Mouse (Mus musculus) heart, postnatal 0 days (tissue): ENCODE measurements around the gene Hcn2. TPM values are rescaled to one million over a fixed set of nuclear protein-coding genes. Genes with fewer than 3 reads are reported as not detected.
"Not testable (repeated sequence)": the region's sequence is repeated elsewhere in the genome, so short reads cannot be mapped to it uniquely, and the experiment has no call there.

Experiments used
- ATAC-seq: fragments of 200-750 bp; cut with Nextera tagmentation; 2 replicates; pipeline ENCODE4 v1.8.0; 2017; ENCODE audit warnings: low read depth, moderate number of reproducible peaks, moderate library complexity; ENCODE audit not compliant: insufficient read depth
- DNase-seq: peaks from one replicate; pipeline ENCODE4 v3.0.0-alpha.2; 2016; ENCODE audit warnings: low spot score
- H3K27ac ChIP-seq: fragments of 300-500 bp; sonication (generic); 2 replicates; pipeline ENCODE4 v1.5.1; 2014; ENCODE audit warnings: low read depth, mild to moderate bottlenecking
- H3K27me3 ChIP-seq: fragments of 300-500 bp; sonication (generic); 2 replicates; pipeline ENCODE4 v1.6.1; 2014; ENCODE audit warnings: low read length, mixed read lengths; ENCODE audit not compliant: control insufficient read depth, insufficient read depth
- H3K36me3 ChIP-seq: fragments of 300-500 bp; sonication (generic); replicated peaks from 2 replicates; pipeline ENCODE4 v1.6.1; 2014; ENCODE audit warnings: low read length, mixed read lengths; ENCODE audit not compliant: control insufficient read depth, insufficient read depth
- H3K4me1 ChIP-seq: fragments of 300-500 bp; sonication (generic); 2 replicates; pipeline ENCODE4 v1.6.1; 2014; ENCODE audit warnings: antibody characterized with exemption; ENCODE audit not compliant: control insufficient read depth, insufficient read depth
- H3K4me2 ChIP-seq: fragments of 300-500 bp; sonication (generic); 2 replicates; pipeline ENCODE4 v1.6.1; 2014; ENCODE audit warnings: low read depth, mild to moderate bottlenecking, low read length, moderate library complexity
- H3K4me3 ChIP-seq: fragments of 300-500 bp; sonication (generic); 2 replicates; pipeline ENCODE4 v1.5.1; 2014; ENCODE audit warnings: low read depth, low read length
- H3K9ac ChIP-seq: fragments of 300-500 bp; sonication (generic); replicated peaks from 2 replicates; pipeline ENCODE4 v1.6.1; 2014; ENCODE audit warnings: low read depth, low read length, mixed read lengths
- H3K9me3 ChIP-seq: fragments of 300-500 bp; sonication (generic); replicated peaks from 2 replicates; pipeline ENCODE4 v1.6.1; 2016; ENCODE audit warnings: low read length; ENCODE audit not compliant: control insufficient read depth
- CTCF ChIP-seq: IDR thresholded peaks from 2 replicates; pipeline ENCODE4 v1.5.1; 2016; ENCODE audit warnings: antibody characterized with exemption, control low read depth, low read depth
- EP300 ChIP-seq: IDR thresholded peaks from 2 replicates; pipeline ENCODE4 v1.6.1; 2016; ENCODE audit warnings: antibody characterized with exemption, low read depth
- WGBS: fragments of 180-500 bp; shearing (Covaris S2); extraction: QIAGEN DNeasy Blood & Tissue Kit; methylation state at CpG from one replicate; pipeline ENCODE4 v1.1.7; 2014; 5-methylcytosine and 5-hydroxymethylcytosine counted together
- polyA plus RNA-seq: library from polyadenylated mRNA; unstranded; fragments of >200 nt; fragmentation: Nextera tagmentation; extraction: Ambion mirVana; gene quantifications from 2 replicates; pipeline ENCODE4 v1.2.1, GENCODE M21; 2015
- total RNA-seq: library from RNA; depleted of rRNA; stranded (reverse); fragments of >200 nt; gene quantifications from 2 replicates; pipeline ENCODE4 v1.2.3, GENCODE M21; 2014; ENCODE audit warnings: low replicate concordance

Hcn2 gene
- total and polyA plus RNA-seq, 2 experiments from 2014 or later = 0.45 to 3.5 TPM

DNA sequence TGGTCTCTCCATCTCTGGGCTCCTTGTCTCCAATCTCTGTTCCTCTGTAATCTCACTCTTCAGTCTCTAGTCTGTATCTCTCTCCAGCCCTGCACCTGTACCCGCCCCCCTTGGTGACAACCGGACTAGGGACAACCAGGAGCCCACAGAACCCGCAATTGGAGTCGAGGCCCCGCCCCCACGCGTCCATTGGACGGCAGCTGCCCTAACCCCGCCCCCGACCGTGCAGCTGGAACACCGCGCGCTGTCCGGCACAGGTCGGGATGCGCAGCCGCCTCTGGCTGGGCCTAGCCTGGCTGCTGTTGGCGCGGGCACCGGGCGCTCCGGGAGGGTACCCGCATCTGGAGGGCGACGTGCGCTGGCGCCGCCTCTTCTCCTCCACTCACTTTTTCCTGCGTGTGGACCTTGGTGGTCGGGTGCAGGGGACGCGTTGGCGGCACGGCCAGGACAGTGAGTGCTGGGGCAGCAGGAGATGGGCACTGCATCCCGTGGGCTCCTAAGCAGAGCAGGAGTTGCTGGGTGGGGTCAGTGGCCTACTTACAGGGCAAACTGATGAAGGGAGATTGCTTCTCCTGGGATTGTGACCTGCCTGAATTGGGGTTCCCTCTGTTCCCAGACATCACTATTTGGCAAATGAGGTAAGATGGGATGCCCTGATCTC, 38.6 kb downstream of the Hcn2 start, which contains the start of gene Fgf22:
TSS of gene Fgf22 (plus strand) at position 221 of the 661 bp plus-strand sequence.
- H3K9me3 ChIP-seq = no peaks in the 10 kb centered on the region
- TF ChIP-seq CTCF = no peak
- no peak for TF ChIP-seq EP300
- peak within 1 kb of the TSS; percentile 52 for H3K4me2 ChIP-seq
- DNase-seq (no peak), ATAC-seq (peak; percentile 75)
- H3K36me3 ChIP-seq = peaks cover 28% of the 10 kb centered on the region
- H3K27ac ChIP-seq = no peak within 1 kb of the TSS
- H3K27me3 ChIP-seq = no peaks in the 10 kb centered on the region
- under 1% methylated on average over 32 of the region's 36 CpGs for WGBS
- peaks cover 6% of the 10 kb centered on the region; the same call in 1 of the 2 replicates for H3K4me1 ChIP-seq
- peak within 1 kb of the TSS; percentile 27 for H3K4me3 ChIP-seq
- peak within 1 kb of the TSS; percentile 6; the same call in 1 of the 2 replicates for H3K9ac ChIP-seq

DNA sequence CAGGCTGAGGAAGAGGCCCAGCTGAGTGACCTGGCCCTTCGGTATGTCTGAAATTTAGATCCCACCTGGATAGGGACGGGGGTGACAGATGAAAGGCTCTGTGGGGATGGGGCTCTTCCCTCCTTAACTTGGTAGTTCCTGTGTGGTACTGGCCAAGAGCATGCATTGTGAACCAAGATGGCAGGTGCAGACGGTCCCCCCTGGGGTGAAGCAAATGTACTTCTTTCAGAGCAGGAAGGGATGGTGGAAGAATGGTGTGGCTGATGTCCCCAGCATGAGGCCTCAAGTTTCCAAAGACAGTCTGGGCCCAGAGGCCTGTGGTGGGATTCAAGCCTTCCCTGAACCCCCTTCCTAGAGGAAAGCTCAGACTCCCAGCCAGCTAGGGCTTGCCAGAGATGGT, 39.4 kb downstream of the Hcn2 start:
- Histone ChIP-seq H3K27me3 (no peaks in the 10 kb centered on the region), H3K4me1 (peaks cover 6% of the 10 kb centered on the region; the same call in 1 of the 2 replicates), H3K36me3 (peaks cover 34% of the 10 kb centered on the region), H3K4me2 (no peak overlapping the region), H3K4me3 (no peak overlapping the region), H3K27ac (no peak overlapping the region), H3K9me3 (no peaks in the 10 kb centered on the region), H3K9ac (no peak overlapping the region)
- no peak for ATAC-seq
- 83% methylated on average over 3 of the region's 3 CpGs for WGBS
- DNase-seq = no peak
- TF ChIP-seq CTCF (no peak), EP300 (no peak)

DNA sequence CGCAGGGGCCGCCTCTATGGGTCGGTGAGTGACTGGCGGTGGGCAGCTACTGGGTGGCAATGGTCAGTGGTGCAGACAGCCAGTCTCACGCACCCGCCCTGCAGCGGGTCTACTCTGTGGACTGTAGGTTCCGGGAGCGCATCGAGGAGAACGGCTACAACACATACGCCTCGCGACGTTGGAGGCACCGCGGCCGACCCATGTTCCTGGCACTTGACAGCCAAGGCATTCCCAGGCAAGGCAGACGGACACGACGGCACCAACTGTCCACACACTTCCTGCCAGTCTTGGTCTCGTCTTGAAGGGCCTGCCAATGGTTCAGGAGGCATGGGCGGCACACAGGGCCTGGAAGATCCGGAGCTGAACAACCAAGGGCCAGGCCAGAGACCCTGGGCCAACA, 40.2 kb downstream of the Hcn2 start:
- ATAC-seq = no peak
- H3K36me3 ChIP-seq = peaks cover 42% of the 10 kb centered on the region

DNA sequence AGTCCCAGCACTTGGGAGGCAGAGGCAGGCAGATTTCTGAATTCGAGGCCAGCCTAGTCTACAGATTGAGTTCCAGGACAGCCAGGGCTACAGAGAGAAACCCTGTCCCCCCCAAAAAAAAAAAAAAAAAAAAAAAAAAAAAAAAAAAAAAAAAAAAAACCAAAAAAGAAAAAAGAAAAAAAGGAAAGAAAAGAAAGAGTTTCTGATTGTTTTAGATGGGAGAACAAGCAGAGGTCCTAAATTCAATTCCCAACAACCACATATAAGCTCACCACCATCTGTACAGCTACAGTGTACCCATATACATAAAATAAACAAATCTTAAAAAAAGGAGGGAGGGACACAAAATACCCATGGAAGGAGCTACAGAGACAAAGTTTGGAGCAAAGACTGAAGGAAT, 43.2 kb downstream of the Hcn2 start:
- Histone ChIP-seq H3K4me1 (peaks cover 21% of the 10 kb centered on the region), H3K36me3 (peaks cover 49% of the 10 kb centered on the region)
- WGBS = 86% methylated on average over 1 of the region's 1 CpGs
- H3K9me3 ChIP-seq, H3K4me3 ChIP-seq, H3K27ac ChIP-seq, ATAC-seq, H3K27me3 ChIP-seq, H3K9ac ChIP-seq, DNase-seq, H3K4me2 ChIP-seq: not testable (repeated sequence)

More for the DNA sequence above, 40.2 kb downstream of the Hcn2 start:
- Histone ChIP-seq H3K4me3 (no peak overlapping the region), H3K4me2 (no peak overlapping the region), H3K9ac (no peak overlapping the region), H3K9me3 (no peaks in the 10 kb centered on the region), H3K4me1 (peaks cover 6% of the 10 kb centered on the region; the same call in 1 of the 2 replicates), H3K27me3 (no peaks in the 10 kb centered on the region), H3K27ac (no peak overlapping the region)
- no peak for TF ChIP-seq EP300
- no peak for TF ChIP-seq CTCF
- no peak for DNase-seq
- WGBS = 84% methylated on average over 24 of the region's 24 CpGs

DNA sequence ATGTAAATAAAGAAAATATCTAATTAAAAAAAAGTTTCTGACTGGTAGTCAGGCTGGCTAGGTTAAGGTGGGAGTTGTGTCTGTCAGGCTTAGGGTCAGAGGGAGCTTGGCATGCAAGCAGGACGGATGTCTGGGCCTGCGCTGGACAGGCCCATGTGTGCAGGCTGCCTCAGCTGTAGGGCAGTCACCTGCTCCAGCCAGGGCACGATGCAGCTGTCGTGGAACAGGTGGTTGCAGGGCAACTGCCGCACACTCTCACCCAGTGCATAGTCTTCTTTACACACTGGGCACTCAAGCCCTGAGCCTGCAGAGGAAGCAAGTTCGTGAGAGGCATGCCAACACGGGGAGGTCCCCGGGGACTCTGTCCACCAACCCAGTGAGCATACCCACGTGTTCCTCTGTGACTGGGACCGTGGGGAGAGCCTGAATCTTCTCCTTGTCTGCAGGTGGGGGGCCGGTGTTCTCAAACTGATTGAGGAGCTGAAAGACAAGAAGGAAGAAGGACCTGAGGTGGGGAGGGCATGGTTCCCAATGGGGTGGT, 44.2 kb downstream of the Hcn2 start:
- ATAC-seq (no peak), DNase-seq (no peak)
- Histone ChIP-seq H3K36me3 (peaks cover 49% of the 10 kb centered on the region), H3K4me3 (no peak overlapping the region), H3K9ac (no peak overlapping the region), H3K4me2 (no peak overlapping the region), H3K9me3 (no peaks in the 10 kb centered on the region), H3K4me1 (peaks cover 25% of the 10 kb centered on the region; the same call in 1 of the 2 replicates), H3K27ac (no peak overlapping the region), H3K27me3 (no peaks in the 10 kb centered on the region)
- WGBS = 89% methylated on average over 11 of the region's 11 CpGs
- TF ChIP-seq CTCF (no peak), EP300 (no peak)
